Mouse (Mus musculus): ENCODE results near the gene Ces3a. TPM values are rescaled to one million over a fixed set of nuclear protein-coding genes. Genes with fewer than 3 reads are reported as not detected.

Ces3a gene
- polyA plus RNA-seq (2017; shearing (Covaris generic)), result under 1 TPM in 1 of 2 experiments, not detected in 1; 0.36 TPM

DNA sequence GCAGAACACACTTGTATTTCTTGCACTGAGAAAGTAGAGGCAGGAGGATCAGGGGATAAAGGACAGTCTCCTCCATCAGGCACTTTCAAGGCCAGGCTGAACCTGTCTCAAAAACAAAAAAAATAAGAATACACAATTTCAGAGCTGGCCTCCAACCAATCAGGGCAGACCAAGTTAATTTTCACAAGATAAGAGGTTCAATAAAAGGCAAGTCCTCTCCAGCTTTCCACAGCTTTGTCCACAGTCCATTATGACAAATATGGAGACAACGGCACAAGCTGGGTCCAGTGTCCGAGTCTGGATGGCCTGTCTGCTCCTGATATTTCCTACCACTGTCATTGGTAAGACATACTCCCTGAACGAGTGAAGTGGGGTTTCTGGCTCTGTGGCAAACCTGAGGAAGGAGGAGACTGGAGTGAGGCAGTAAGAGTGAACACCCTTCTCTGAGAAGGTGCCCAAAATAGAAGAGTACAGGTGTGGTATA is at the start of gene Ces3a:
TSS of gene Ces3a (plus strand) at position 231 of the 484 bp plus-strand sequence.

GRCm38 (mm10) chr8:105000586-105000985 is 47.8 kb upstream of the Ces3a start, which contains the start of gene Ces2h:
TSS of gene Ces2h (plus strand) at chr8:105000853.

DNA sequence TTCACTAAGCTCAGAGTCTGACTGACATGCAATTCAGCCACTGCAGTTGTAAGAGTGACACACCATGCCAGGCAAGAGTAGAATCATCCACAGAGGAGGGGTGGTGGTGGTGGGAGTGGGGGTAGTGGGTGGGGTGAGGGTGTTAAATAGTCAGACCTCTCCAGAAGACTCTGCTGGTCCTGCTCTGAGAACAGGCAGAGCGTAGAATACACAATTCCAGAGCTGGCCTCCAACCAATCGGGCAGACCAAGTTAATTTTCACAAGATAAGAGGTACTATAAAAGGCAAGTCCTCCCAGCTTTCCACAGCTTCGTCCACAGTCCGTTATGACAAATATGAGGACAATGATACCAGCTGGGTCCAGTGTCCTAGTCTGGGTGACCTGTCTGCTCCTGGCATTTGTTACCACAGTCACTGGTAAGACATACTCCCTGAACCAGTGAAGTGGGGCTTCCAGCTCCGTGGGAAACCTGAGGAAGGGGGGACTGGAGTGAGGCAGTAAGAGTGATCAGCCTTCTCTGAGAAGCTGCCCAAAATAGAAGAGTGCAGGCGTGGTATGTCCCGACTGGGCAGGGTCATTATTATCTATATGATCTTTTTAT is 35.1 kb downstream of the Ces3a start, which contains the start of gene Ces3b:
TSS of gene Ces3b (plus strand) at position 305 of the 602 bp plus-strand sequence.

Other genes starting within 250 kb of the Ces3a start
- gene Ces2b, start 217.0 kb upstream of the Ces3a start, polyA plus RNA-seq (2017; shearing (Covaris generic)), result not detected
- gene Ces2c, start 201.5 kb upstream of the Ces3a start, polyA plus RNA-seq (2017; shearing (Covaris generic)), result 10 to 100 TPM; 14.5 to 37.2 TPM
- not detected for gene Ces2e, start 122.3 kb upstream of the Ces3a start, polyA plus RNA-seq (2017; shearing (Covaris generic))
- gene Ces2f, start 101.2 kb upstream of the Ces3a start, polyA plus RNA-seq (2017; shearing (Covaris generic)), result under 1 TPM in 1 of 2 experiments, not detected in 1; 0.16 TPM
- gene Ces2g, start 86.9 kb upstream of the Ces3a start, polyA plus RNA-seq (2017; shearing (Covaris generic)), result 1 to 10 TPM in 1 of 2 experiments, not detected in 1; 1.6 TPM
- not detected for gene Ces2h, start 47.7 kb upstream of the Ces3a start, polyA plus RNA-seq (2017; shearing (Covaris generic))
- gene Ces3b, start 35.2 kb downstream of the Ces3a start, polyA plus RNA-seq (2017; shearing (Covaris generic)), result under 1 TPM; 0.12 to 0.49 TPM
- 1 to 10 TPM in 1 of 2 experiments, under 1 TPM in 1; 0.31 to 1.2 TPM for gene Ces4a, start 83.2 kb downstream of the Ces3a start, polyA plus RNA-seq (2017; shearing (Covaris generic))
- 100 to 1,000 TPM; 106 to 136 TPM for gene Cbfb, start 122.1 kb downstream of the Ces3a start, polyA plus RNA-seq (2017; shearing (Covaris generic))
- gene D230025D16Rik, start 176.5 kb downstream of the Ces3a start, polyA plus RNA-seq (2017; shearing (Covaris generic)), result 10 to 100 TPM; 26.1 to 30.7 TPM
- gene B3gnt9, start 206.6 kb downstream of the Ces3a start, polyA plus RNA-seq (2017; shearing (Covaris generic)), result 1 to 10 TPM; 1.7 to 2.5 TPM
- 10 to 100 TPM; 66.5 to 74.3 TPM for gene Tradd, start 216.0 kb downstream of the Ces3a start, polyA plus RNA-seq (2017; shearing (Covaris generic))
- 10 to 100 TPM; 23.3 to 29.8 TPM for gene Fbxl8, start 216.0 kb downstream of the Ces3a start, polyA plus RNA-seq (2017; shearing (Covaris generic))
- gene Hsf4, start 221.2 kb downstream of the Ces3a start, polyA plus RNA-seq (2017; shearing (Covaris generic)), result 1 to 10 TPM in 1 of 2 experiments, under 1 TPM in 1; 0.88 to 1.1 TPM
- gene Nol3, start 227.5 kb downstream of the Ces3a start, polyA plus RNA-seq (2017; shearing (Covaris generic)), result 1 to 10 TPM in 1 of 2 experiments, not detected in 1; 1.6 TPM
- gene 4931428F04Rik, start 241.3 kb downstream of the Ces3a start, polyA plus RNA-seq (2017; shearing (Covaris generic)), result 1 to 10 TPM; 1.9 to 4.2 TPM
- 1 to 10 TPM; 2.0 to 2.1 TPM for gene Exoc3l, start 247.5 kb downstream of the Ces3a start, polyA plus RNA-seq (2017; shearing (Covaris generic))
- 100 to 1,000 TPM; 150 to 169 TPM for gene E2f4, start 249.1 kb downstream of the Ces3a start, polyA plus RNA-seq (2017; shearing (Covaris generic))